Mouse (Mus musculus) embryonic facial prominence, embryonic 15.5 days (tissue): ENCODE measurements around the gene Mtnr1a. TPM values are rescaled to one million over a fixed set of nuclear protein-coding genes. Genes with fewer than 3 reads are reported as not detected.
A peak's percentile ranks its signal among the peaks of the same experiment; 100 is the strongest.
"Not testable (repeated sequence)": the region's sequence is repeated elsewhere in the genome, so short reads cannot be mapped to it uniquely, and the experiment has no call there.

ENCODE experiments used
- ATAC-seq: fragments of 200-750 bp; cut with Nextera tagmentation; 2 replicates; pipeline ENCODE4 v1.8.0; 2017; ENCODE audit warnings: low read depth, moderate TSS enrichment; ENCODE audit not compliant: insufficient number of reproducible peaks, low FRiP score, low TSS enrichment
- H3K27ac ChIP-seq: fragments of 300-500 bp; sonication (generic); replicated peaks from 2 replicates; pipeline ENCODE4 v1.5.1; 2015; ENCODE audit warnings: mild to moderate bottlenecking, inconsistent platforms
- H3K27me3 ChIP-seq: fragments of 300-500 bp; sonication (generic); 2 replicates; pipeline ENCODE4 v1.6.1; 2015; ENCODE audit warnings: inconsistent platforms
- H3K36me3 ChIP-seq: fragments of 300-500 bp; sonication (generic); 2 replicates; pipeline ENCODE4 v1.6.1; 2015; ENCODE audit warnings: mild to moderate bottlenecking, inconsistent platforms
- H3K4me1 ChIP-seq: fragments of 300-500 bp; sonication (generic); 2 replicates; pipeline ENCODE4 v1.6.1; 2015; ENCODE audit warnings: inconsistent platforms
- H3K4me2 ChIP-seq: fragments of 300-500 bp; sonication (generic); replicated peaks from 2 replicates; pipeline ENCODE4 v1.6.1; 2015; ENCODE audit warnings: mild to moderate bottlenecking, inconsistent platforms
- H3K4me3 ChIP-seq: fragments of 300-500 bp; sonication (generic); replicated peaks from 2 replicates; pipeline ENCODE4 v1.5.1; 2015; ENCODE audit warnings: mild to moderate bottlenecking, inconsistent platforms
- H3K9ac ChIP-seq: fragments of 300-500 bp; sonication (generic); 2 replicates; pipeline ENCODE4 v1.6.1; 2015; ENCODE audit warnings: inconsistent platforms
- H3K9me3 ChIP-seq: fragments of 300-500 bp; sonication (generic); replicated peaks from 2 replicates; pipeline ENCODE4 v1.6.1; 2016; ENCODE audit warnings: inconsistent platforms
- WGBS: fragments of 180-500 bp; shearing (Covaris S2); methylation state at CpG from one replicate; pipeline ENCODE4 v1.1.7; 2015; 5-methylcytosine and 5-hydroxymethylcytosine counted together
- polyA plus RNA-seq: library from polyadenylated mRNA; unstranded; fragments of >200 nt; fragmentation: Nextera tagmentation; extraction: Ambion mirVana; gene quantifications from 2 replicates; pipeline ENCODE4 v1.2.1, GENCODE M21; 2015

Mtnr1a gene
- polyA plus RNA-seq, 1 experiment from 2014 or later, result not detected

DNA sequence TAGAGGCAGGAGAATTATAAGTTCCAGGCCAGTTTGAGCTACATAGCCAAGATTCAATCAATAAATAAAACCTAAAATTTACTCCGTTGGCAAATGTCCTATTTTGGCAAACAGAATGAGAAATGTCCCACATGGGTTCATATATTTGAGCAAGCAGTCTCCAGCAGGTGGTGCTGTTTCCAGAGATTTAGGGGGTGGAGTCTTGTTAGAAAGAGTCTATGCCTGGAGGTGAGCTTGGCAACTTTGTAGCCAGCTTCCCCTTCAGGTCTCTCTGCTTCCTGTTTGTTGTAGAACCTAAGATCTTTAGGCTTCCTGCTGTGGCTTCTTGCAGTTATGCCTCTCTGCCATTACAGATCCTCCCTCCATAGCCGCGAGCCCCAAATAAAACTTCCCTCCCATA, 13.4 kb upstream of the Mtnr1a start:
- Histone ChIP-seq H3K4me2 (no peak overlapping the region), H3K4me1 (no peaks in the 10 kb centered on the region), H3K9me3 (no peaks in the 10 kb centered on the region), H3K27ac (no peak overlapping the region), H3K27me3 (no peaks in the 10 kb centered on the region), H3K4me3 (no peak overlapping the region), H3K36me3 (peaks cover 52% of the 10 kb centered on the region), H3K9ac (no peak overlapping the region)
- no peak for ATAC-seq
- WGBS, result 98% methylated on average over 3 of the region's 3 CpGs

DNA sequence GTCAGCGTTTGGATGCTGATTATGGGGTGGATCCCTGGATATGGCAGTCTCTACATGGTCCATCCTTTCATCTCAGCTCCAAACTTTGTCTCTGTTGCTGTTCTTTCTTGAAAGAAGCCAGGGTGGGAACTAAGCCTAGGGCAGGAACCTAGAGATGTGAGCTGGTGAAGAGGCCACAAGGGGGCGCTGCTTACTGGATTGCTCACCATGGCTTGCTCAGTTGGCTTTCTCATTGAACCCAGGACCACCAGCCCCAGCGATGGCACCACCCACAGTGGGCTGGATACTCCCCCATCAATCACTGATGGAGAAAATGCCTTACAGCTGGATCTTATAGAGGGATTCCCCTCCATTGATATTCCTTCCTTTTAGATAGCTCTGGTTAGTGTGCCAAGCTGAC, 12.1 kb upstream of the Mtnr1a start:
- H3K27me3 ChIP-seq, result no peaks in the 10 kb centered on the region
- ATAC-seq, result no peak
- WGBS, result 36% methylated on average over 3 of the region's 3 CpGs
- no peak overlapping the region for H3K4me3 ChIP-seq
- H3K27ac ChIP-seq, result no peak overlapping the region
- H3K4me1 ChIP-seq, result no peaks in the 10 kb centered on the region
- H3K4me2 ChIP-seq, result no peak overlapping the region
- H3K9ac ChIP-seq, result no peak overlapping the region
- H3K36me3 ChIP-seq, result peaks cover 40% of the 10 kb centered on the region
- H3K9me3 ChIP-seq, result no peaks in the 10 kb centered on the region

DNA sequence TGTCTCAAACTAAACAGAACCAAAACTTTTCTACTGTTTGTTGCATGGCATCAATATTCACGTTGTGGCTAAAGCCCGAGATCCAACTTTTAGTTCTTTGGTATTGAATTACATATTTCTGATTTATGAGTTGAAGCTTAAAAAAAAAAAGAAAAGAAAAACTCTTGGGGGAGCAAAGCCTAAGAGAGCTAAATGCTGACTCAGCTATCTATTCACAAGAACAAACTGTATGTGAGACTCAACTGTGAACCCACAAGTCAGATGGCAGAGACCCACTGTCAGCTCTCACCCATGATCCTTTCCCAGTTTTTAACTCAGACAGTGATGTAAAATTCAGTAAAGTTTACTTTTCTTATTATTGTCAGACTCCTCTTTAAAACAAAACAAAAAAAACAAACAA, 8.9 kb upstream of the Mtnr1a start:
- WGBS, result 58% methylated on average over 2 of the region's 2 CpGs
- H3K4me2 ChIP-seq, result no peak overlapping the region

DNA sequence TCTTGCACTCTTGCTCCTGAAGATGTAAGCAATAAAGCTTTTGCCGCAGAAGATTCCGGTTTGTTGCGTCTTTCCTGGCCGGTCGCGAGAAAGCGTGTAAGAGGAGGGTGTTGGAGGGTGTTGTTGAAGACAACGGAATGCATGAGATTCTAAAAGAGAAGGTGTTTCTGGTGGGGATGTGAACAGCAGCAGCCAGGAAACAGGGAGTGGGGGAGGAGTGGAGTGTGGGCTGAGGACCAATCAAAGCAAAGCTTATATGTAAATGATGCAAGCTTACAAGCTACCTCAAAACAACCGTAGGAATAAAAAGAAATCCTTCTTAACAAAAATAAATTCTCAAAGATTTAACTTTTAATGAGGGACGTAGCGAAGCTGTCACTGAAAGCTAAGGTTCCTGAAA, 6.6 kb upstream of the Mtnr1a start:
- no peak overlapping the region for H3K9ac ChIP-seq
- H3K27me3 ChIP-seq, result no peaks in the 10 kb centered on the region
- 91% methylated on average over 11 of the region's 11 CpGs for WGBS
- H3K4me2 ChIP-seq, result no peak overlapping the region
- no peaks in the 10 kb centered on the region for H3K9me3 ChIP-seq
- H3K36me3 ChIP-seq, result 0 out of 2 replicates have a peak, but pooled peaks cover 3% of the 10 kb centered on the region
- no peaks in the 10 kb centered on the region for H3K4me1 ChIP-seq
- ATAC-seq, result no peak
- H3K4me3 ChIP-seq, result no peak overlapping the region
- H3K27ac ChIP-seq, result no peak overlapping the region

More for the DNA sequence above, 8.9 kb upstream of the Mtnr1a start:
- H3K4me1 ChIP-seq, result no peaks in the 10 kb centered on the region
- no peak overlapping the region for H3K27ac ChIP-seq
- no peak for ATAC-seq
- H3K9ac ChIP-seq, result no peak overlapping the region
- no peaks in the 10 kb centered on the region for H3K9me3 ChIP-seq
- H3K27me3 ChIP-seq, result no peaks in the 10 kb centered on the region
- no peak overlapping the region for H3K4me3 ChIP-seq
- peaks cover 8% of the 10 kb centered on the region for H3K36me3 ChIP-seq

DNA sequence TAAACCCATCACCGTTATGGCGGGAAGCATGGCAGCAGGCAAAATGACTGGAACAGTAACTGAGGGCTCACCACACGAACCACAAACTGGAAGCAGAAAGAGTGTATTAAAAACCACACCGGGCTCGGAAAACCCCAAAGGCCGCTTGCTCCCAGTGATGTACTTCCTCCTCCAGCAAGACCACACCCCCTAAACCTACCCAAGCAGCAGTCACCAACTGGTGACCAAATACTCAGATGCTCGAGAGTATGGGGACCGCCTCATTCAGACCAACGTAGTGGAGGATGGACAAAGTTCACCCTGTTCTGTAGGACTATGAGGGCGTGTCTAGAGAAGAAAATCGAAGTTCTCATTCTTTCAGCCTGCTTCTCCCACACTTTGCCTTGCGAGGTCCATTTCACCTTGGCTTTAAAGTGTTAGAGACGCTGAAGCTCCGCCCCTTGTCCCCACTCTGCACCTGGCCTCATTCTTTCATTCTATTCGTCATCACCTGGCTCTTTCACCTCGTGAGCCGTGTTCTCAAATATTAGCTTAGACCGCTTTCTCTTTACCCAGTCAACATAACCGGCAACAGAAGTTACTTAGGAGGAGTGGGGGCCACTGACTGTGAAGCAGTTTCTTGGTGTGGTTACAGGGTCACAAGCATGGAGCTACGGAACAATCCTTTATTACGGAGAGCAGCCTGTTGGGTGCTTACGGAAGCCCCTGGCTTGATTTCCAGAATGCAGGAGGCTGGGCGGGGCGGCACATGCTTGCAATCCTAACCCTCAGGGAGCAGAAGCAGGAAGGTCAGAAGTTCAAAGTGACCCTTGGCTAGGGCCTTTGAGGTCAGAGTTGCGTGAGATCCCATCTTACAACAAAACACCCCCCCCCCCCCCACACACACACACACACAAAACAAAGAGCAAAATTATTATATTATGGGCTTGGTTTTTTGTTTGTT, 5.7 kb upstream of the Mtnr1a start:
- no peaks in the 10 kb centered on the region for H3K27me3 ChIP-seq
- H3K4me2 ChIP-seq, result no peak overlapping the region
- H3K27ac ChIP-seq, result no peak overlapping the region
- H3K4me3 ChIP-seq, result no peak overlapping the region
- ATAC-seq, result no peak
- no peak overlapping the region for H3K9ac ChIP-seq
- H3K4me1 ChIP-seq, result no peaks in the 10 kb centered on the region
- no peaks in the 10 kb centered on the region for H3K36me3 ChIP-seq
- WGBS, result 73% methylated on average over 25 of the region's 25 CpGs
- H3K9me3 ChIP-seq, result no peaks in the 10 kb centered on the region

DNA sequence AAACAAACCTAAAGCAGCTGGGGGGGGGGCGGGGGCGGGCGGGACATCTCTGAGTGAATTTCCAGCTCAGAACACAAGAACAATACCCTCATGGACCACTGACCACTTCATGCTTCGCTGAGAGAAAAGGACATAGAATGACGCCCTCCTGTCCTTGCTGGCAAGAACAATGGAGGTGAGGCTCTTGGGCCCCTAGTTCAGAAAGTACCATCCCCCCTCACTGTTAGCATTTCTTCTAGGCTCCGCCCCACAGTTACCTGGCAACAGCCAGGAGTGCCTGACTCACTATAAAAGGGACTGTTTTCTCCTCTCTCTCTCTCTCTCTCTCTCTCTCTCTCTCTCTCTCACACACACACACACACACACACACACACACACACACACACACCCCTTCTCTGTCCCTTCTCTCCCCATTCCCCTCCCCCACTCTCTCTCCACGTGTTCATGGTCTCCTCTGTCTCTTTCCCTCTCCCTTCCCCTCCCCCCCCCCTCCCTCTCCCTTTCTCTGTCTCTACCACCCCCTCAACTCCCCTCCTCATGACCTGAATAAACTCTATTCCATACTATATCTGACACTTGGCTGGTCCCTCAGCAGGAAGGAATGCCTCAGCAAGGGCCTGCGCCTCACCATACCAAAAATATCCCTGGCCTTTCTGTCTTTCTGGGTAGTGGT, 4.6 kb upstream of the Mtnr1a start:
- H3K4me1 ChIP-seq, result peaks cover 4% of the 10 kb centered on the region
- no peaks in the 10 kb centered on the region for H3K36me3 ChIP-seq
- H3K9me3 ChIP-seq, result no peaks in the 10 kb centered on the region
- H3K4me3 ChIP-seq, result no peak overlapping the region
- H3K9ac ChIP-seq, result no peak overlapping the region
- H3K27ac ChIP-seq, result no peak overlapping the region
- H3K4me2 ChIP-seq, result no peak overlapping the region
- 49% methylated on average over 8 of the region's 8 CpGs for WGBS
- H3K27me3 ChIP-seq, result no peaks in the 10 kb centered on the region
- no peak for ATAC-seq

DNA sequence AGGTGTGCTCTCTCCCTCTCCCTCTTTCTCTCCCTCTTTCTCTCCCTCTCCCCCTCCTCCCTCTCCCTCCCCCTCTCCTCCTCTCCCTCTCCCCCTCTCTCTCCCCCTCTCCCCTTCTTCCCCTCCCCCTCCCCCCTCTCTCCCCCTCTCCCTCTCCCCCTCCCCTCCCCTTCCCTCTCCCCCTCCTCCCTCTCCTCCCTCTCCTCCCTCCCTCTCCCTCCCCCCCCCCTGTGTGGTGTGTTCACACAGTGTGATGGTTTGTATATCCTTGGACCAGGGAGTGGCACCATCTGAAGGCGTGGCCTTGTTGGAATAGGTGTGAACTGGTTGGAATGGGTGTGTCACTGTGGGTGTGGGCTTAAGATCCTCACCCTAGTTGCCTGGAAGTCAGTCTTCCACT, 3.5 kb upstream of the Mtnr1a start:
- H3K4me3 ChIP-seq, H3K9me3 ChIP-seq, H3K36me3 ChIP-seq, H3K4me2 ChIP-seq, ATAC-seq, H3K27me3 ChIP-seq, H3K4me1 ChIP-seq, H3K27ac ChIP-seq, H3K9ac ChIP-seq: not testable (repeated sequence)
- WGBS, result 80% methylated on average over 1 of the region's 1 CpGs

DNA sequence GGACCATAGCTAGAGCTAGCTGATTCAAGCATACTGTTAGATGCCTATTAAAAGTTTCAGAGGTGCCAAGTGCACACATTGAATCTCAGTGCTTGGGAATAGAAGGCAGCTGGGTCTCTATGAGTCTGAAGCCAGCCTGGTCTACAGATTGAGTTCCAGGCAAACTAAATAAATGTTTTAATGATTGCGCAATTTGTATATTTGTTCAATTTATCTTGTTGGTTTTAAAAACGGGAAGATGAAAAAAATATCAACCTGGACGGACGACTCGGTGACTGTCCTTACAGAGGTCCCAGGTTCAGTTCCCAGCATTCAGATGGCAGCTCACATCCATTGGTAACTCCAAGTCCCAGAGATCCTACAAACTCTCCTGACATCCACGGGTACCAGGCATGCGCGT, 2.0 kb downstream of the Mtnr1a start:
- 92% methylated on average over 8 of the region's 8 CpGs for WGBS
- H3K36me3 ChIP-seq, result no peaks in the 10 kb centered on the region
- H3K27me3 ChIP-seq, result no peaks in the 10 kb centered on the region
- peaks cover 4% of the 10 kb centered on the region for H3K4me1 ChIP-seq
- H3K9ac ChIP-seq, result no peak overlapping the region
- H3K9me3 ChIP-seq, result no peaks in the 10 kb centered on the region
- ATAC-seq, result no peak
- no peak overlapping the region for H3K4me2 ChIP-seq
- no peak overlapping the region for H3K4me3 ChIP-seq
- no peak overlapping the region for H3K27ac ChIP-seq

DNA sequence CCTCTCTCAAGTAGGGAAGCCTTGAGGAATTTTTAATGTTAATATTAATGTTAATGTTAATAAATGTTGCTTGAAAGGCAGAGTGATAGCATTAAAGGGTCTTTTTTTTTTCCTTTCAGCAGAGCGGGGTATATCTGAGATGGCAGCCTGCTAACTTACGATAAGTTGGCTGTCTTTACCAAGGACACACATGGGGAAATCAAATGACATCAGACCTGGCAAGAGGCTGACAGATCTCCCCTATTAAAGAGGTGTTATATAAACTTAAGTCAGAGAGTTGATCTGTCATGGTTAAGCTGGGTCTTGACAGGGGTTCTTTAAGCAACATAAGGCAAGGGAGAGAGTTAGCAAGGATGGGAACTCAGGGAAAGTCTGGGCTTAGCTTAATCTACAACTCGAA, 11.9 kb downstream of the Mtnr1a start:
- ATAC-seq, result no peak
- Histone ChIP-seq H3K9me3 (no peaks in the 10 kb centered on the region), H3K36me3 (no peaks in the 10 kb centered on the region), H3K4me3 (no peak overlapping the region), H3K4me1 (no peaks in the 10 kb centered on the region), H3K9ac (no peak overlapping the region), H3K27ac (no peak overlapping the region), H3K27me3 (no peaks in the 10 kb centered on the region), H3K4me2 (no peak overlapping the region)
- 85% methylated on average over 3 of the region's 3 CpGs for WGBS

DNA sequence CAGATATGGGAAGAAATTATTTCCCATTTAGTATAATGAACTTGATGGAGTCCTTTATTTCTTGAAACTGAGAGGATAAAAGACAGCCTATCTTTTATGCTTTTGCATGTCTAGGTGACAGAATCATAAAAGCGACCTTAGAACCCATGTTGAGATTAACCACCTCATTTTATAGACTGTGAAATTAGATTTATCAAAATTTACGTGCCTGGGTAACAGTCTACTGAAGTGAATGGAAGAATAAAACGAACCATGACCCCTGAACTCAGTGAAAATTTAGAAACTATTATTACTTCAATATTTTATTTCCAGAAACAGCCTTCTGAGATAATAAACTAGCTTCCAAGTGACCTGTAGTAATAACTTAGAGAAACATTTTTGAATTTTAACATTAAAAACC, 24.7 kb downstream of the Mtnr1a start:
- WGBS, result 67% methylated on average over 3 of the region's 3 CpGs

DNA sequence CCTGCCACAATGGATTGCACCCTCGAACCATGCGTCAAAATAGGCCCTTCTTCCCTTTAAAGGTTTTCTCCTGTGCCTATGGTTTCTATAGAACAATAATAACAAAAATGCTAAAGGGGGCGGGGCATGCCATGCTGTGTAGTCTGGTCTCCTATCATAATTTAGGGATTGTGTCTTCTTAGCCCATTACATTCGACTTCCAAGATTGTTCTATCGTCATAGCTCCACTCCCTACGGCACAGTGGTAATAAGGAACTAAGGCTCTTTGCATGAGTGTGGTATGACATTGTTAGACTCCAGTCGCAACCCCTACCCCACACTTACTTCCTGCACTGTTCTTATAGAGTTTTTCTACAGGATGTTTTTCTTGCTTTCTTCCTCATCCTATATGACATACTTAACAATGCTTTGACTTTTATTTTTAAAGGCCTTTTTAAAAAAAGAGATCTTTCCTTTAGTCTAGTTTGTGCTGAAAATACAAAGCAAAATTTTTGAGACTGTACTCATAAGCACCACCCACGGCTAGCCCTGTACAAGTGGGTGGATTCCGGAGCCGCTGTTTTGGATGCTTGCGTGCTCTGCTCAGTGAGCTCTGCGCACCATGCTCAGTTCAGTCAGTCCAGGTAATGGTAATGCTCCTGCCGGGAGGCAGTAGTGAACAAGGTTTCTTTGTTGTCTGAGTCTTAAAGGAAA, 40.6 kb downstream of the Mtnr1a start:
- Histone ChIP-seq H3K27me3 (0 out of 2 replicates have a peak, but pooled peaks cover 4% of the 10 kb centered on the region), H3K4me1 (0 out of 2 replicates have a peak, but pooled peaks cover 5% of the 10 kb centered on the region), H3K9me3 (no peaks in the 10 kb centered on the region), H3K36me3 (no peaks in the 10 kb centered on the region), H3K4me2 (peak overlapping the region; percentile 47), H3K27ac (no peak overlapping the region), H3K9ac (no peak overlapping the region), H3K4me3 (peak overlapping the region; percentile 27)
- peak; percentile 54; the same call in 1 of the 2 replicates for ATAC-seq
- 12% methylated on average over 13 of the region's 13 CpGs for WGBS

More for the DNA sequence above, 24.7 kb downstream of the Mtnr1a start:
- Histone ChIP-seq H3K27ac (no peak overlapping the region), H3K27me3 (no peaks in the 10 kb centered on the region), H3K4me1 (no peaks in the 10 kb centered on the region), H3K4me3 (no peak overlapping the region), H3K9ac (no peak overlapping the region), H3K9me3 (no peaks in the 10 kb centered on the region), H3K36me3 (no peaks in the 10 kb centered on the region), H3K4me2 (no peak overlapping the region)
- no peak for ATAC-seq
